Mouse (Mus musculus): ENCODE data around the gene Cln3. TPM values are rescaled to one million over a fixed set of nuclear protein-coding genes. Genes with fewer than 3 reads are reported as not detected.

Gene Cln3
- polyA plus RNA-seq, 1 experiment from 2014 or later, result 27.8 TPM

DNA sequence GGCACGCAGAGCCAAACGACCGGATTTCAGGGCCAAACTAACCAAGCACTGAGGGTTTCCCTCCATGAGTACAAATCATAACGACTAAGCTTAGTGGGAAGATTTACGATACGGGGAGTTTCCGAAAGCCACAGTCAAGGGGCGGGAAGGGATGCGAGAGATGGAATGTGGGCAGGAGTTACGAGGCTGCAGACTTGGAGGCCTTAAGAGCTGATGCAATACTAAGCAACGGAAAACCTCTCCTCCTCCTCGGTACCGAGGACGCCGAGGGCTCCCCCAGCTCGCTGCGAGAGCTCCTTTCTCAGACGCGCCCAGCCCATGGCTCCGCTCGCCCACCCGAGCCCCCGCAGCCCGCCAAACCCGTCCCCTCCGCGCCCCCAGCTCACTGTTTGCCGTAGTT, 19.9 kb downstream of the Cln3 start:
- H3K27ac ChIP-seq (replicated peaks; ENCODE audit: low read depth, low read length), result peak overlapping the region; percentile 84
- no peaks in the 10 kb centered on the region for H3K9me3 ChIP-seq (ENCODE audit: control insufficient read depth, low read length)
- DNase-seq (ENCODE audit: low spot score), result peak; percentile 41
- no peaks in the 10 kb centered on the region for H3K27me3 ChIP-seq (replicated peaks; ENCODE audit: control insufficient read depth, insufficient read depth, low read length)
- 0% methylated on average over 14 of the region's 28 CpGs for WGBS
- H3K4me2 ChIP-seq (ENCODE audit: low read depth, low read length), result peak overlapping the region; percentile 69
- peaks cover 6% of the 10 kb centered on the region; the same call in 1 of the 2 replicates for H3K4me1 ChIP-seq (ENCODE audit: control insufficient read depth, insufficient read depth, low read length)
- peaks cover 42% of the 10 kb centered on the region for H3K36me3 ChIP-seq (ENCODE audit: control insufficient read depth, insufficient read depth, low read length)
- 0 out of 2 replicates have a peak, but pooled peaks have one; percentile 28 for ATAC-seq (ENCODE audit: low read depth)
- H3K4me3 ChIP-seq (ENCODE audit: low read depth, low read length), result peak overlapping the region; percentile 94
- peak overlapping the region; percentile 84 for H3K9ac ChIP-seq (ENCODE audit: low read depth, low read length)

DNA sequence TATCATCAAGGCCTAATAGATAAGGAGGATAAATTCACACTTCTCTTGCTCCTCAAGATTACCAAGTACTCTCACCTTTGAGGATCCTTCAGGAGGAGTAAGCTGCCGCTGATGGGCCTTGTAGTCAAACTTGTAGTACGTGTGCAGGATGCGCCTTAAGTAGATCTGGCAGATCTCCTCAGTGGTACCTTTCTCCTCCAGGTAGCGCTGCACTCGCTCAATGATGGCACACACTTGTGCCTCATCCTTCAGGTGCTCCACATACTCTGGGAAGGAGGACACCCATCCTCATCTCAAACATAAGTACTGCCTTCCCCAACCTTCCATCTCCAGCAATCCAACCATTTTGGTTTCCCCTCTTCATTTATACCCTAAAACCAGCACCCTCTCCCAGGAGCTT, 29.0 kb downstream of the Cln3 start:
- Histone ChIP-seq H3K27me3 (replicated peaks; ENCODE audit: control insufficient read depth, insufficient read depth, low read length) (no peaks in the 10 kb centered on the region), H3K4me2 (ENCODE audit: low read depth, low read length) (no peak overlapping the region), H3K36me3 (ENCODE audit: control insufficient read depth, insufficient read depth, low read length) (peaks cover 98% of the 10 kb centered on the region), H3K9ac (ENCODE audit: low read depth, low read length) (no peak overlapping the region), H3K27ac (replicated peaks; ENCODE audit: low read depth, low read length) (no peak overlapping the region), H3K9me3 (ENCODE audit: control insufficient read depth, low read length) (no peaks in the 10 kb centered on the region), H3K4me1 (ENCODE audit: control insufficient read depth, insufficient read depth, low read length) (no peaks in the 10 kb centered on the region), H3K4me3 (ENCODE audit: low read depth, low read length) (no peak overlapping the region)
- WGBS, result 100% methylated on average over 5 of the region's 5 CpGs
- no peak for ATAC-seq (ENCODE audit: low read depth)
- no peak for DNase-seq (ENCODE audit: low spot score)

DNA sequence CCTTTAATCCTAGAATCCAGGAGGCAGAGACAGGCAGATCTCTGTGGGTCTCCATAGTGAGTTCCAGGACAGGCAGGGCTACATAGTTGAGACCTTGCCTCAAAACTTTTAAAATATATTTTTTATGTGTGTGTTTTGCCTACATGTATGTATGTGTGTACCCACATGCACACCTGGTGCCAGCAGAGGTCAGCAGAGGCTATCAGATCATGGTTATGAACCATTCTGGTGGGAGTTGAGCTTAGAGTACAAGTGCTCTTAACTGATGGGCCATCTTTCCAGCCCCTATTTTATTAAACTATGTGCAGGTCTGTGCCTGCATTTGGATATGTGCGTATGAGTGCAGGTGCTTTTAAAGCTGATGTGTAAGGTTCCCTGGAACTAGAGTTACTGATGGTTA, 30.8 kb downstream of the Cln3 start:
- H3K27ac ChIP-seq (replicated peaks; ENCODE audit: low read depth, low read length), result no peak overlapping the region
- no peak overlapping the region for H3K4me3 ChIP-seq (ENCODE audit: low read depth, low read length)
- peaks cover 98% of the 10 kb centered on the region for H3K36me3 ChIP-seq (ENCODE audit: control insufficient read depth, insufficient read depth, low read length)
- 95% methylated on average over 1 of the region's 1 CpGs for WGBS
- no peaks in the 10 kb centered on the region for H3K27me3 ChIP-seq (replicated peaks; ENCODE audit: control insufficient read depth, insufficient read depth, low read length)
- DNase-seq (ENCODE audit: low spot score), result no peak
- H3K4me2 ChIP-seq (ENCODE audit: low read depth, low read length), result no peak overlapping the region
- no peak overlapping the region for H3K9ac ChIP-seq (ENCODE audit: low read depth, low read length)
- ATAC-seq (ENCODE audit: low read depth), result no peak
- H3K9me3 ChIP-seq (ENCODE audit: control insufficient read depth, low read length), result no peaks in the 10 kb centered on the region
- no peaks in the 10 kb centered on the region for H3K4me1 ChIP-seq (ENCODE audit: control insufficient read depth, insufficient read depth, low read length)

DNA sequence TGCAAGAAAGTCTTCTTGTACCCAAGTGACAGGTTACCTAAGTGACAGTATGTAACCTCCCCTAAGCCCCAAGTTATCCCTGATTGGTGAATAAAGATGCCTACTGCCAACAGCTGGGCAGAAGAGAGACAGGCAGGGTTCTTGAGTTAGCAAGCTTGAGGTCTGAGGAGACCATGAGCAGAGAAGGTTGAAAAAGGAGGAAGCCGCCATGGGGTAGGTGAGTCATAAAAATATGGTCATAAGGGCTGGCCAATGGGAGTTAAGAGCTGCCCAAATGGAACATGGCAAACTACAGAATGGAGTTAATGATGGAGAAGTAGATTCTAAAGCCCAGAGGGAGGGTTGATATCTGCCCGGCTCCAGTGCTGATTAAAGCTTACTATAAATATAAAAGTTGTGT, 40.0 kb downstream of the Cln3 start:
- DNase-seq (ENCODE audit: low spot score), result no peak
- Histone ChIP-seq H3K9me3 (ENCODE audit: control insufficient read depth, low read length) (no peaks in the 10 kb centered on the region), H3K4me3 (ENCODE audit: low read depth, low read length) (no peak overlapping the region), H3K36me3 (ENCODE audit: control insufficient read depth, insufficient read depth, low read length) (peaks cover 69% of the 10 kb centered on the region), H3K4me2 (ENCODE audit: low read depth, low read length) (no peak overlapping the region), H3K4me1 (ENCODE audit: control insufficient read depth, insufficient read depth, low read length) (no peaks in the 10 kb centered on the region), H3K27ac (replicated peaks; ENCODE audit: low read depth, low read length) (no peak overlapping the region), H3K27me3 (replicated peaks; ENCODE audit: control insufficient read depth, insufficient read depth, low read length) (no peaks in the 10 kb centered on the region), H3K9ac (ENCODE audit: low read depth, low read length) (no peak overlapping the region)
- no peak for ATAC-seq (ENCODE audit: low read depth)
- WGBS, result 89% methylated on average over 2 of the region's 2 CpGs

DNA sequence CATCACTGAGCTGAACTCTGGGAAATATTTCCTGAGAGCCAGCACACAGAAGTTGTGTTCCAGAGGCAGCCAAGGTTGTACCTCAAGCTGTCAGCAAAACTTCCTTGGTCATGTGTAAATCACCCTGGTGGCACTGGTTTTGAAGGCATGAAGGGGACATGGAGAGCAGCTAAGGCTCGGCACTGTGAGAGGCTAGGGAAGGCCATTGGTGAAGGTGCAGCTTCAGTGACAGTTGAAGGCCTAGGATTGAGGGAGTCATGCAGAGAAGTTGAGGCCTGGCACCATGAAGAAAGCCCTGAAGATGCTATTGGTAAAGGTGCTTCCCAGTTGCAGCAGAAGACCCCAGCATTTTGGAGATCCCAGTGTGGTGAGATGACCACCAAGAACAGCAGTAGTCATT, 44.0 kb downstream of the Cln3 start:
- no peak overlapping the region for H3K27ac ChIP-seq (replicated peaks; ENCODE audit: low read depth, low read length)
- H3K27me3 ChIP-seq (replicated peaks; ENCODE audit: control insufficient read depth, insufficient read depth, low read length), result peaks cover 4% of the 10 kb centered on the region
- no peaks in the 10 kb centered on the region for H3K4me1 ChIP-seq (ENCODE audit: control insufficient read depth, insufficient read depth, low read length)
- H3K4me3 ChIP-seq (ENCODE audit: low read depth, low read length), result no peak overlapping the region
- ATAC-seq (ENCODE audit: low read depth) (no peak), DNase-seq (ENCODE audit: low spot score) (no peak)
- H3K36me3 ChIP-seq (ENCODE audit: control insufficient read depth, insufficient read depth, low read length), result peaks cover 30% of the 10 kb centered on the region
- WGBS, result 78% methylated on average over 1 of the region's 1 CpGs
- H3K4me2 ChIP-seq (ENCODE audit: low read depth, low read length), result no peak overlapping the region
- H3K9me3 ChIP-seq (ENCODE audit: control insufficient read depth, low read length), result no peaks in the 10 kb centered on the region
- no peak overlapping the region for H3K9ac ChIP-seq (ENCODE audit: low read depth, low read length)

DNA sequence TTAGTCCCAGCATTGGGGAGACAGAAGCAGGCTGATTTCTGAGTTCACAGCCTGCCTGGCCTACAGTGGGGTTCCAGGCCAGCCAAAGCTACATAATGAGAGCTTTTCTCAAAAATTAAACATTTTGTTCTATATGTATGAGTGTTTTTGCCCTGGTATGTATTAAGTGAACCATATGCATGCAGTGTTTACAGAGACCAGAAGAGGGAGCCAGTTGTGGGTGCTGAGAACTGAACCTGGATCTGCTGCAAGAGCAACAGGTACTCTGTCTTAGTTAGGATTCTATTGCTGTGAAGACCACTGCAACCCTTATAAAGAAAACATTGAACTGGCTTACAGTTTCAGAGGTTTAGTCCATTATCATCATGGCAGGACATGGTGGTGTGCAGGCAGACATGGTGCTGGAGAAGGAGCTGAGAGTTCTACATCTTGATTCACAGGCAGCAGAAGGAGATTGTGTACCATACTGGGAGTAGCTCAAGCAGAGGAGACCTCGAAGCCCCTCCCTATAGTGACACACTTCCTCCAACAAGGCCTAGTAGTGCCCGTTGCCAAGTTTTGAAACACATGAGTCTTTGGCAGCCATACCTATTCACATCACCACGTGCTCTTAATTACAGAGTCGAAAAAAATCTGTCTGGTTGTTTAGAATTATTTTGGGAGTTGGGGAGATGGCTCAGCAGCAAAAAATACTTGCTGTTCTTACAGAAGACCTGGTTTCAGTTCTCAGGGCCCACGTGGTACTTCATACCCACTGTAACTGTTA, 47.6 kb downstream of the Cln3 start:
- 52% methylated on average over 5 of the region's 5 CpGs for WGBS

DNA sequence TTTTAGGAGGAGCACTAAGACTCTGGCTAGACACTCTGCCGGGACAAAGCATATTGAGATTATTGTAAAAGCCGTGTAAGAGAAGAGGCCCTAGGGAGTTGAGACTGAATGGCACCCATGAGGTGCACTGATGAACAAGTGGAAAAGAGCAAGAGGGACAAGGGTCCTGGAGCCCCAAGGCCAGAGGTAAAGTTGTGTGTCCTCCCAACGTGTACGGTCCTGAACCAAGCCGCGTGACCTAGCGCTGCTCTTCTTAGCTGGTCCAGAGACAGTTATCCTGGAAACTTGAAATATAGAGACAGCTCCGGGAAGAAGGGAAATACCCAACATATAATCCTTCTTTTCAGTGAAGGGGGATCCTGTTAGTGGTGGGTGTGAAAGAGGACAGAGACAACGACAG, 49.2 kb downstream of the Cln3 start:
- Histone ChIP-seq H3K4me1 (ENCODE audit: control insufficient read depth, insufficient read depth, low read length) (no peaks in the 10 kb centered on the region), H3K9ac (ENCODE audit: low read depth, low read length) (peak overlapping the region; percentile 56), H3K36me3 (ENCODE audit: control insufficient read depth, insufficient read depth, low read length) (no peaks in the 10 kb centered on the region), H3K4me2 (ENCODE audit: low read depth, low read length) (peak overlapping the region; percentile 83), H3K27me3 (replicated peaks; ENCODE audit: control insufficient read depth, insufficient read depth, low read length) (peaks cover 18% of the 10 kb centered on the region), H3K4me3 (ENCODE audit: low read depth, low read length) (peak overlapping the region; percentile 43), H3K27ac (replicated peaks; ENCODE audit: low read depth, low read length) (no peak overlapping the region), H3K9me3 (ENCODE audit: control insufficient read depth, low read length) (no peaks in the 10 kb centered on the region)
- WGBS, result 63% methylated on average over 9 of the region's 9 CpGs
- ATAC-seq (ENCODE audit: low read depth), result no peak
- peak; percentile 8 for DNase-seq (ENCODE audit: low spot score)

More for the DNA sequence above, 47.6 kb downstream of the Cln3 start:
- Histone ChIP-seq H3K9me3 (ENCODE audit: control insufficient read depth, low read length) (no peaks in the 10 kb centered on the region), H3K36me3 (ENCODE audit: control insufficient read depth, insufficient read depth, low read length) (no peaks in the 10 kb centered on the region), H3K4me3 (ENCODE audit: low read depth, low read length) (no peak overlapping the region), H3K4me2 (ENCODE audit: low read depth, low read length) (no peak overlapping the region), H3K9ac (ENCODE audit: low read depth, low read length) (no peak overlapping the region), H3K4me1 (ENCODE audit: control insufficient read depth, insufficient read depth, low read length) (no peaks in the 10 kb centered on the region), H3K27ac (replicated peaks; ENCODE audit: low read depth, low read length) (no peak overlapping the region), H3K27me3 (replicated peaks; ENCODE audit: control insufficient read depth, insufficient read depth, low read length) (peaks cover 18% of the 10 kb centered on the region)
- no peak for ATAC-seq (ENCODE audit: low read depth)
- DNase-seq (ENCODE audit: low spot score), result peak; percentile 60

DNA sequence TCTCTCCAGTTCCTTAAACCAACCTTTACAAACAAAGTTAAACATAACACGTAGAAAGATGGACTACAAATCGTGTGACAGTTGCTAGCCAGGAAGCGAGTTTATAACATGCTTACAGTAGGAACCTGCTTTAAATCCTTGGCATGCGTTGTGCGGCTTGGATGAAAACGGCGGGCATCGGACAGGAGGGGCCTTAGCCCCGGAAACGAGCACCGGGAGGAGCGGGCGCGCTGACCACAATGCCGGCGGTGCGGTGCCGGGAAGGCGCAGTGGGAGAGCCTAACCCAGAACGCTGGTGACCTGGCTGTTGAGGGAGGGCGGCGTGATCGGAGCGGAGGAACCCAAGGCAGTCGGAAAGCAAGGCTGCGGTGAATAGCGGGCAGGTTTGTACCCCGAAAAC, 49.9 kb downstream of the Cln3 start:
- no peaks in the 10 kb centered on the region for H3K36me3 ChIP-seq (ENCODE audit: control insufficient read depth, insufficient read depth, low read length)
- DNase-seq (ENCODE audit: low spot score) (peak; percentile 6), ATAC-seq (ENCODE audit: low read depth) (no peak)
- H3K4me3 ChIP-seq (ENCODE audit: low read depth, low read length), result peak overlapping the region; percentile 43
- peaks cover 18% of the 10 kb centered on the region for H3K27me3 ChIP-seq (replicated peaks; ENCODE audit: control insufficient read depth, insufficient read depth, low read length)
- H3K4me1 ChIP-seq (ENCODE audit: control insufficient read depth, insufficient read depth, low read length), result no peaks in the 10 kb centered on the region
- H3K4me2 ChIP-seq (ENCODE audit: low read depth, low read length), result peak overlapping the region; percentile 83
- H3K9ac ChIP-seq (ENCODE audit: low read depth, low read length), result peak overlapping the region; percentile 56
- no peaks in the 10 kb centered on the region for H3K9me3 ChIP-seq (ENCODE audit: control insufficient read depth, low read length)
- no peak overlapping the region for H3K27ac ChIP-seq (replicated peaks; ENCODE audit: low read depth, low read length)
- WGBS, result 2% methylated on average over 28 of the region's 28 CpGs

DNA sequence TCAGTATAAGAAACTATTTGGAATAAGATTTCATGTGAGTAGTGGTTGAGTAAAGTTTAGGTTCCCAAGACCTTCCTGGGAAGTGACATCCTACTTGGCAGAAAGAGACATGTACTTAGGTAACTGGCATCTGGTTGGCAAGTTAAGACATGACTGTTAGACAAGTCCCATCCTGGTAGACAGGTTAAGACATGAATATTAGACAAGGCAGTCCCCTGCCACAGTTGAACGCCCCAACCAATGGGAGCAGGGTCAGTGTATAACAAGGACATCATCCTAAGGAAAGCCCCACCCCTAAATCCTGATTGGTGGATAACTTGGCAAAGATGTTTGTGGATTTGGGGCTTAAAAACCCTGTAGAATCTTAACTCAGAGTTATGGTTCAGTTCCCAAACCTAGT, 52.2 kb downstream of the Cln3 start:
- 47% methylated on average over 1 of the region's 1 CpGs for WGBS
- H3K36me3 ChIP-seq (ENCODE audit: control insufficient read depth, insufficient read depth, low read length), result no peaks in the 10 kb centered on the region
- H3K4me1 ChIP-seq (ENCODE audit: control insufficient read depth, insufficient read depth, low read length), result no peaks in the 10 kb centered on the region
- peaks cover 18% of the 10 kb centered on the region for H3K27me3 ChIP-seq (replicated peaks; ENCODE audit: control insufficient read depth, insufficient read depth, low read length)
- ATAC-seq (ENCODE audit: low read depth) (no peak), DNase-seq (ENCODE audit: low spot score) (no peak)
- no peaks in the 10 kb centered on the region for H3K9me3 ChIP-seq (ENCODE audit: control insufficient read depth, low read length)
- no peak overlapping the region for H3K4me3 ChIP-seq (ENCODE audit: low read depth, low read length)
- H3K27ac ChIP-seq (replicated peaks; ENCODE audit: low read depth, low read length), result no peak overlapping the region
- no peak overlapping the region for H3K4me2 ChIP-seq (ENCODE audit: low read depth, low read length)
- H3K9ac ChIP-seq (ENCODE audit: low read depth, low read length), result no peak overlapping the region

Measured in embryonic facial prominence, embryonic 14.5 days (tissue).